Mouse (Mus musculus) embryonic stem cell, embryonic (primary cell): ENCODE measurements at regions not wholly inside any gene's neighbourhood (a gene's known extent, or its start where the extent isn't known, plus 50 kb on each side); places are given as distances from the start of the nearest gene placed in this dataset.

Experiments
- CTCF ChIA-PET, 4 experiments: fragments of 300-600 bp in 2 of 4; fragments of 350-600 bp in 2 of 4; sonication (Branson Sonifier 250); formaldehyde crosslinking; loops; one replicate each; lab custom pipeline; 2022; ENCODE audit warnings: inconsistent platforms in 2 of 4; lab: Charles Lee
- POLR2A ChIA-PET, 4 experiments: fragments of 300-600 bp in 2 of 4; fragments of 350-600 bp in 2 of 4; sonication (Branson Sonifier 250); formaldehyde crosslinking; loops; one replicate each; lab custom pipeline; 2022; ENCODE audit warnings: antibody characterized with exemption in 4 of 4, inconsistent platforms in 1 of 4; lab: Charles Lee

DNA sequence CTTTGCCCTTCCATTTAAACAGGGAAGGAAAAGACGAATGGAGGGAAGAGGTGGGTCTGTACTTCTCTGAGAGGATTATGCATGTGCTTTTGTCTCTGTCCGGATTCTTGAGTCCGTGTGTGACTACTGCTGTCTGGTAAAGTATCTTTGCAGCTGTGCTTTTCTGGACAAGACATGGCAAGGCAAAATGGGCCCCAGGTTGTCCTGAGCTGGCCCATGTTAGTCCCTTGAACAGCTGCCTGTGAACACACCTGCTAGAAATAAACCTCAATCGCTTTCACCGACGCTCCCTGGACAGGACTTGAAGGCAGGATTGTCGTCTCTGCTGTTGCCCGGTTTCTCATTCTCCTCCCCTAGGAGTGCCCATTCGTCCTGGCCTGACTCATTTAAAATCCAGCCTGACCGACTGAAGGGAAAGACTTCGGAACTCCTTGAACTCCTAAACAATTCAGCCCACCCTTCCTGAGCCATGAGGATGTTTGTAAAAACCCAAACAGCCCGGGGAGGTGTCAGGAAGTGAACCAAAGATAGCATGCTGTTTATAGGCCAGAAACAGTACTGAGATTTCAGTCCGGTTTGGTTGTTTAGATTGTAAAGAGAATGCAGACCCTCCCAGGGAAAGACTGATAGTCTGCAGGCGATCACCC is 281.7 kb downstream of the Qk start:
- ChIA-PET CTCF (no interaction called here), POLR2A (no interaction called here)

DNA sequence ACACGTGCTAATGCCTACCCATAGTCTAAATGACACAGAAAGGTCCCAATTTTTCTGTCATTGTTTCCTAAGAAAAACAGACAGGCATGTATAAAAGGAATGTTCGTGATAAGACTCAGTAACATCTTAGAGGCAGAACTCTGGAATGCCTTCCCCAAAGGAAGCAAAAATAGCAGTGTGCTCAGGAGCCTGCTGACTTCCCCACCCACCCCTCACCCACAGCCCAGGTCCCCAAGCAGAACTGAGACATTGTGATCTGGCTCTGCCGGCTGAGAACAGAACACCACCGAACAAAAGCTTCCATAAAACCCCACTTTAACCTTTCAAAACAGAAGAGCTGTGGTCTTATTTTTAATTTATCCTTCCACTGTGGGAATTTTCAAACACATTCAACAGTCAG is 286.1 kb downstream of the Qk start:
- ChIA-PET CTCF (no interaction called here), POLR2A (interaction anchor here in 2 of 4 experiments (0.6 to 0.7 kb wide), 4 partner anchors 13 to 851 kb away, joined by 3 to 4 read pairs (median 4); no protein-coding TSS in a partner anchor)

DNA sequence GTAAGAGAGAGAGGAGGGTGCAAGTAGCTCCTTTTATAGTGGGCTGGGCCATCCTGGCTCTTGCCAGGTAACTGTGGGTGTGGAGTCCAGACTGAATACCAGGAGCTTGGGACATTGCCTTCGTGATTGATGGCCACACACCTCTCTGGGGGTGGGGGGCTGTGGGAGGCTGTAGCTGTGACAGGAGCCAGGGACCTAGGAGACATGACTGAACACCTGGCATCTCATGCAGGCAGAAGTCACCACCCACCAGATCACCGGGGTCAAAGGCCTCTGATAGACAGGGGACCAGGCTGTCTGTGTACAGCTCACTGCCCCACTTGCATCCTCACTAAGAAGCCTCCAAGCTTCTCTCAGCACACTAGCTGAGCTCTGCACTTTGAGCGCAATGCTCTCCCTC is 288.6 kb downstream of the Qk start:
- ChIA-PET POLR2A (interaction anchor here in 1 of 4 experiments (1.1 to 1.2 kb wide), 2 partner anchors 30 to 36 kb away, joined by 3 read pairs; no protein-coding TSS in a partner anchor), CTCF (no interaction called here)

DNA sequence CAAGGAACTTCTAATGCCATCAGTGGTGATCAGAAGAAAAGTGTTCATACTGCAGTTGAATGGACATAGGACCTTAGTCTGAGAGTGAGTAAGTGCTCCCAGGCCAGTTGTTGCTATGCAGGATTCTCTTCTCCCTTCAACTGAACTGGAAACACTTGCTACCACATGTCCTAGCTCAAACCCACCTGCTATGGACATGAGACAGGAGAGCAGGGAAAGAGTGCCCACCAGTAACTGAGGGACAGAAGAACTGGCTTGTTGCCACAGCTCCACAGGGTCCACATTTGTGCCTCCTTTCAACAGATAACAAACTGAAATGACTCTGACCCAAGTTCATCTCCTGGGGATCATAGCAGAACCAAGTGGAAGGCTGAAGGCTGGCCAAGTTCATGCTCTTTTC is 292.9 kb downstream of the Qk start:
- POLR2A ChIA-PET = interaction anchor here in 1 of 4 experiments (2.1 kb wide), 1 partner anchor 14 kb away, joined by 5 read pairs; no protein-coding TSS in a partner anchor
- CTCF ChIA-PET = no interaction called here

DNA sequence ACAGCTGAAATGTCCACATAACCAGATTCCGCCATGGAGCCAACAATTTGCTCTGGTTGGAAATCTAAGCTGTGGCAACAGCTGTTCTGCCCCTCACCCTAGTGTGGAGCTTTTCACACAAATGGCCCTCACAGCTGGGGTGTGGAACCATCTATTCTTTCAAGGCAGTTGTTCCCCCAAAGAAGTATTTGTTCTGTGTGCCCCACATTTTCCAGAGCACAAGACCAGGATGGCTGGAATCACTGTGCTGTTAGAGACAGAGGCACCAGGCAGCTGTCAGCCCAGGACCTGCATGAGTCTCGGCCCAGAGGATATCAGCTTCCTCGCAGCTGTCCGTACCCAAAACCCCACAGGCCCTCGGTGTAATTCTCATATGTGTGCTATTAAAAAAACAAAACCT is 294.4 kb downstream of the Qk start:
- ChIA-PET POLR2A (interaction anchor here in 1 of 4 experiments (2.1 kb wide), 1 partner anchor 16 kb away, joined by 5 read pairs; no protein-coding TSS in a partner anchor), CTCF (interaction anchor here in 1 of 4 experiments (0.5 kb wide), 1 partner anchor 504 kb away, joined by 7 read pairs; no protein-coding TSS in a partner anchor)

DNA sequence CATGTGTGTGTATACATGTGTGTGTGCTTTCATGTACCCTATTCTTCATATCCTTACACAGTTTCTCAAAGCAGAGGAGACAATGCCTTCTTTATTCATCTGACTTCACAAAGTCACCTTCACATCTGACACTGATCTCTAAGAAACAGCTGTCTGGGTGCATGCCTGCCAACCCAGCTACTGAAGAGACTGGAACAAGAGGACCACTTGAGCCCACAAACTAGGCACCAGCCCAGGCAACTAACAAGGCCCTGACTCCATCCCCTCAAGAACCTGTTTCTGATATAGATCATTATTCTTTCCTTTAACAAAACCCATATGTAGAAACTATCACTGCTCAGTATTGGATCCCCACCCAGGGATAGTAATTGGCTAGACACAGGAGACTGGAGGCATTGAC is 295.3 kb downstream of the Qk start:
- CTCF ChIA-PET = no interaction called here
- POLR2A ChIA-PET = no interaction called here

DNA sequence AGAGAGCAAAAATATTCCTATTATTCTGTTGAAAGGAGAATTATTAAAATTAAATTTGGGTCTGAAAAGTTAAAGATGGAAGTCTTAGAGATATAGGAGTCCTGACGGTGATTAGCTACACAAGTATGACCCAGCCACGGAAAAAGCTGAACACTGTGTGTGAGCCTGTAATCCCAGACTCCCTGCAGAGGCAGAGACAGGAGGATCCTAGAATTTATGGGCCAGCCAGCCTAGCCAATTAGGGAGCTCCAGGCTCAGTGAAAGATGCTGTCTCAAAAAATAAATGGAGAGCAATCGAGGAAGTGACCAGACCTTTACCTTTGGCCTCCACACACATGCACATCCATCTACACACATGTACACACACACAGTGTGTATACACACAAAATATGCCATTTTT is 307.5 kb downstream of the Qk start:
- ChIA-PET CTCF (no interaction called here), POLR2A (interaction anchor here in 1 of 4 experiments (0.6 kb wide), 1 partner anchor 193 kb away, joined by 3 read pairs; no protein-coding TSS in a partner anchor)

DNA sequence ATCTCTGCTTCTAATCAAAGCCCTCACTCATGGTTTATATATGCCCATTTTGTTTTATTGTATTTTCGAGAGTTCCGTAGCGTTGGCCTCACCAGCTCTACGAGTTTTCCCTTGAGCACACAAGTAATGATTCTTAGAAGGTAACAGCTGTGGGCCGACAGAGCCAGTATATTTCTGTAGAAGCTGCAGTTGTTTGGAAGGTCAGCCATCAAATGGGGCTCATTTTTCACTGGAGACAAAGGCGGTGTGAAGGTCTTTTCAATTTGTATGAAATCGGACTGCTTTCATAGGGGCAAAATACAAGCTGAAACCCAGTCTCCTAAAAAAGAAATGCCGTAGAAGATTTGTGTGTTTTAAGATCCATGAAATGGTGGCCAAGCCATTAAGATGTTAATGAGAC is 307.9 kb downstream of the Qk start:
- ChIA-PET POLR2A (no interaction called here), CTCF (no interaction called here)

DNA sequence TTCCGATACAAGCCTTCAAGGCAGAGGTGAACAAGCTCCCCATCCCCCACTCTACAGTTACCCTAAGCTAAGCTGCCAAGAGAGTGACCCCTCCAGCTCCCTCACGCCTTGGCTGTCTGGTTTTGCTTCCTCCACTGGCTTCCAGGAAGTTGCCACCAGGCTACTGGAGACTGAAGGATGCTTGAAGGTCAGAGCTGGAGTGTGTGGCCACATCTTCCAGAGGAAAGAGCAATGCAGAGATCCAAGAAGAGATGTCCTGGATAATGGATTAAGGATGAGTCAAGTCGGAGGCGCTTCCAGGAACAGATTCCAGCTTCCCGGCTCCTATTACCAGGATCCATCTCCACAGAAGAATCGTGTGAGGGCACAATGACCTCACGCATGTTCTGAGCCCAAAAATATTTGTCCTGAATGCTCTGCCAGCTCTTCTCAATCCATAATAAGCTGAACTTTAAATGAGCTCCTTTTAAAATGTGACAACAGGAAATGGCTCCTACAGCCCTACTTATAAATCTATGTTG is 318.5 kb downstream of the Qk start:
- CTCF ChIA-PET = interaction anchor here in 1 of 4 experiments (0.6 kb wide), 1 partner anchor 57 kb away, joined by 3 read pairs; no protein-coding TSS in a partner anchor
- POLR2A ChIA-PET = interaction anchor here in 1 of 4 experiments (1.4 kb wide), 1 partner anchor 29 kb away, joined by 3 read pairs; no protein-coding TSS in a partner anchor

DNA sequence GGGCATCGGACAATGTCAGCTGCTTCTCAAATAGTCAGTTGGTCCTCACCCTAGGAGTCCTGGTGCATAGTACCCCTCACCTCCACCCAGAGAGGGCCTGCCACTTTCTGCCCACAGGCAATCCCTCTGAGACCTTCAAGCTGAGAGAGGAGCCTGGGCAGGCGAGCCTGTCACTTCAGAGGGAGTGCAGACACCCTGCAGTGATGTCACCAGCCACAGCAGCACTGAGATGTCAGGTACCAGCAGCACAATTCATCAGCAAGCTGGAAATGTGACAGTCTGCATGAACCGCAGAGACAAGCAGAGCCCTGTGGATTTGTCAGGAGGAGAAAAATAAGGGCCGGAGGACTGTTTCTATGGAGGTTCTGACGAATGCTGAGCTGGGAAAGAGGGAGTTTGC is 324.3 kb downstream of the Qk start:
- ChIA-PET POLR2A (no interaction called here), CTCF (no interaction called here)

DNA sequence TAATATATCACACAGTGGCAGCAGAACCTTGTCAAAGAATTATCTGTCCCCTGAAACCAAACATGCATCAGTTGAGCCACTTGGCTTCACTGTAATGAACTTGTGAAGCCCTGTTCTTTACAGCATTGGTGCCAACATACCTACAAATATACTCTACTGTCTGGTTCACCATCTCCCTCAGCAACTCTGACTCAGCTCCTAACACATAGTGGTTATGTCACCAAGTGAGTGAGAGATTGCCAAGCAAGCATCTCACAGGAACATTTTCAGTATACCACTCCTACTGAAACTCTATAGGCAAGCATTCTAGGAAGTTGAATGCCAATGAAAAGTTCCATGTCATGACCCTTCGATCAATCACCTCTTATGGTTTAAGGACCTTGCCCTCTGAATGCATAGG is 321.2 kb upstream of the Pabpc6 start:
- POLR2A ChIA-PET = no interaction called here

DNA sequence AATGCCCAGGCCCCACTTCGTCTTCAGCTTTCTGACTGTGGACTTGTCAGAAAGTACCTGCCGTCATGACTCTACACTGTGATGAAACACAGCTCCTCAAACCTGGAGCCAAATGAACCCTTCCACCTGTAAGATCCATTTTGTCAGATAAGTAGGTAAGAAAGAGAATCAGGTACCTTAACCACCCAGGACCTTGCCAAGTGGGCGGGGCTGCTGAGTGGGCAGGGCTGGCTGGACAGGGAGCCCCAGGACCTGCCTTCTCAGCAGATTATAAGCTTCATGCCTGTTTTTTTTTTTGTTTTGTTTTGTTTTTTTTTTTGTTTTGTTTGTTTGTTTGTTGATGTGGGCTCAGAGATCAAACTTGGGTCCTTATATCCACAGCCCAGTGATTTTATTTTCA is 311.8 kb upstream of the Pabpc6 start:
- POLR2A ChIA-PET = no interaction called here
- CTCF ChIA-PET = interaction anchor here in 1 of 4 experiments (0.5 kb wide), 1 partner anchor 77 kb away, joined by 3 read pairs; no protein-coding TSS in a partner anchor

More for the DNA sequence above, 321.2 kb upstream of the Pabpc6 start:
- CTCF ChIA-PET = no interaction called here

DNA sequence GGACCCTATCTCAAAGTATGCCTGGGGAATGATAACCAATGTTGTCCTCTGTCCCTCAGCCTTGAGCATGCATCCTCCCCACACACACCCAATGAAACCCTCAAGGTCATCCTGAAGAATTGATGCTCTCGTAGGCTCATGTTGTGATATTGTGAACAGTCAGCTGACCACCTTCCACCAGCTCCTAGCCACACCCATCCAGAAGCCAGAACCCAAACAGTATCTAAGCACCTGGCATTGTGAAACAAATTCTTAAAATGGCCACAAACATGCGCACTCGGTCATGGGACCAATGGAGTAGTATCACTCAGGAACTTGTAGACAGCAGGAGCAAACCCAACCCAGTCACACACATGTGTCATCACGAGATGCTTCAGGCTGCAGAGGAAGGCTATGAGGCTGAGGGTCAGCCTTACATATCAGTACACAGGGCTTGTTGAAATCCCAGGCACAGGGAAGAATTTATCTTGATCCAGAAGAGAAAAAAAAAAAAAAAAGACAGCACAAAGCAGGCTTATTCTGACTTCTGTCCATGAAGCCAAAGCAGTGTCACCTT is 307.4 kb upstream of the Pabpc6 start:
- ChIA-PET CTCF (interaction anchor here in 1 of 4 experiments (0.5 kb wide), 1 partner anchor 524 kb away, joined by 4 read pairs; no protein-coding TSS in a partner anchor), POLR2A (interaction anchor here in 2 of 4 experiments (0.6 to 1.3 kb wide), 2 partner anchors 103 kb away, joined by 3 read pairs; no protein-coding TSS in a partner anchor)

DNA sequence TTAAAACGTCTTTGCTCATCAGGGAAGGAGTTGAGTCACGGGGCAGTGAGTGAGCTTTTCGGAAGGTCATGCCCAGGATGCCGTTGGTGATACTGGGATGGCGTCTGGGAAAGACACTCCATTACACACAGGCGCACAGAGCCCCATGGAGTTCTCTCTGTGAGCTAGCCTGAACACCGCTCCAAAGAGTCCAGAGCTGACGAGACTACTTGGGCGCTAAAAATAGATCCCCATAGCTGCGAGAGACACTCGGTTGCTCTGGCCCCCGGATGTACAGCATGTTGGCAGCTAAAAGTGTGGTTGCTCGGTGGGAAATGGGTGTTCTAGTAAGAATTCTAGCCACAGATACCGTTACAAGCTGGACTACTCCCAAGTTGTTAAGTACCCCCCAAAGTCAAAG is 306.5 kb upstream of the Pabpc6 start:
- CTCF ChIA-PET = no interaction called here
- POLR2A ChIA-PET = interaction anchor here in 3 of 4 experiments (0.8 to 1.4 kb wide), 3 partner anchors 8 to 104 kb away, joined by 3 to 5 read pairs (median 3); no protein-coding TSS in a partner anchor

DNA sequence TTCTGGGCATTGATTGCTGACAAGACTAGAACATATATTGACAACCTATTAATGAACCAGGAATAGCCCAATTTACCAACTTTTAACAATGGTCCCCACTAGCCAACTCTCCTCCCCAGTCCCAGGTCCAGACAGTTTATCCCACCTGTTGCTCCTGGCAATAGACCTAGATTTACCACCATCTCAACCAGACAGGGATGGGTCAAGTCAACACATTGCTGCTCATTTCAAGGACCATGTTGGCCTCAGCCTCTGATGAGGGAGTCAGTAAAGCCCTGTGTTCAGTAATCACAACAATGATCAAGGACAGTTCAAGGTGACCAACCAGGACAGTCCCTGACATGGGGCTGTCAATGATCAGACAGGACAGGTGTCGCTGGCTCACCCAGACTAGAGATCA is 305.6 kb upstream of the Pabpc6 start:
- CTCF ChIA-PET = no interaction called here
- POLR2A ChIA-PET = interaction anchor here in 2 of 4 experiments (0.6 to 1.4 kb wide), 3 partner anchors 9 to 104 kb away, joined by 3 to 5 read pairs (median 3); no protein-coding TSS in a partner anchor

DNA sequence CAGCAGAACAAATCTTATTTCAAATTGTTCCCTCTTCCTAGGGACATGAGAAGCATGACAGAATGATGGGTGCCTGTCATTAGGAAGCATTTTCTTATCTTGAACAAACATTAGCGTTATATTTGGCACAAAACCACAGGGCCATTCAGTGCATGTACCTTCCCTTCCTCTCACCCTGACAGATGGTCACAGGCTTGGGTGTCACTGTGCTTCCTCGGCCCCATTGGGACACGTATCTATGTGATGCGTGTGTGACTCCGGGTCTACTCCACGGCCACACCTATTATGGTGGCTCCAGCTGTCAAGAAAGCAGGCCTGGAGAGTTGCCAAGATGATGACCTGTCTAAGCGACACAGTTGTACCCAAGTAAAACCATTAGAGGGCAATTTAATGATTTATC is 298.5 kb upstream of the Pabpc6 start:
- CTCF ChIA-PET = no interaction called here
- POLR2A ChIA-PET = no interaction called here

DNA sequence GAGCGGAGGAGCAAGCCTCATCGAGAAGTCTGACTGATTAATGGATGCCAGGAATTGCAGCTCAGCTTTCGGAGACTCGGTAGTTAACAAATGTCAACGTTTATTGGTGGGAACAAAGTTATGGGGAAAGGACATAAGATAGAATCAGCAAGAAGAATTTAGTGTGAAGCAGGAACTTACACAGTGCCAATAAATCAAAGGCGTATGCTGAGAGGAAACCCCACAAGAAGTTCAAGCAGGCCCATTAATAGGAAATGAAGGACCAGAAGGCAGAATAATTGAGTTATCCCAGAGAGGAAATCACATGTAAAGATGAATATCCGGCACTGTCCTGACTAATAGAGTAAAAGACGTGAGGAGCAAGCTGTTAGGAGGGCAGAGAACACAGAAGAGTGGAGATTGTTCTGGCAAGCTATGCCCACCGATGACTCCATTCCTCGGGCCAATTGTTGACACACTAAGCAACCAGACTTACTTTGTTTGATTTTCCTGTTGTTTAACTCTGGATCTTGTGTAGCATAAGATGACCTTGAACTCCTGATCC is 293.4 kb upstream of the Pabpc6 start:
- POLR2A ChIA-PET = no interaction called here
- CTCF ChIA-PET = no interaction called here

DNA sequence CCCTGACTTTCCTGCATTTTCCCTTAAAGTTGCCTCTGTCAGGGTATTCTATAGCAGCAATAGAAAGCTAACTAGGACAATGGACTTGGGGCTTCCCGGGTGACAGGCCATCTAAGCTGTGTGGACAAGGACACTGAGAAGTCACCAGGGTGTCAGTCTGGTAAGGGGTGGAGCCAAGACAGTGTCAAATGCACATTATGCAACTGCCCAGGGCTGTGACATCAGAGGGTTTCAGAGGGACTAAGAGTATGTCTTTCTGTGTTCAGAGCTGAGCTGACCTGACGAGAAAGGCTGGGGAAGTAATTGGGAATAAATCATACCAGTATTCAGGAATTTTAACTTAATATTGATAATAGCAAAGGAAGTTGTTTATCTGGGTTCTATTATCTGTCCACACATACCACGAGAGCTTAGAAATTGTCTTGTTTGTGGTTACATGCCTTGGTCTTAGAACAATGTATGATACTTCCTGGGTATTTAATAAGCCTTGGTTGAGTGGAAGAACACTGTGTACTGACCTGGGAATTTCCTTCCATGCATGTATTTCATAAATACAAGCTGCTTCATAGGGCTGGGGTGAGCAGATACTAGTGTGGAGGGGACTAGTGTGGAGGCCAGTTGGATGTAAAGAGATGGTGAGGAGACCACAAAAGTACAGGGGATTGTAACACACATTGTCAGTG is 279.6 kb upstream of the Pabpc6 start:
- ChIA-PET CTCF (no interaction called here), POLR2A (no interaction called here)

DNA sequence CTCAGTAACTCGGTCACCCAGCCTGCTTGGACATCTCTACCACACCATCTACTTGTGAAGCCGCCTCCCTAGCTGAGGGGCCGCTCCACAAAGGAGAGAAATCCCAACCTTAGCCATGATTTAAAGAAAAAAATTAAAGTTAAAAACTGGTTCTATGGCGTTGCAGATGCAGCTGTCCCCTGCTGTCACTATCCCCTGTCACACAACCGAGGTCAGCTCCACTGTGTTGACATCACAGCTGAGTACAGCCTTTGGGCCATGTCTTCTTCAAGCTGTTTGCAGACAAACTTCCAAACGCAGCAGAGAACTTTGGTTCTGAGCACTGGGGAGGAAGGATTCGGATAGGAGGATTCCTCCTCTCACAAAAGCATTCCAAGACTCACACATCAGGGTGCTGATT is 278.1 kb upstream of the Pabpc6 start:
- POLR2A ChIA-PET = no interaction called here
- CTCF ChIA-PET = no interaction called here
